Mouse (Mus musculus): ENCODE data around the gene Trappc6a.

DNA sequence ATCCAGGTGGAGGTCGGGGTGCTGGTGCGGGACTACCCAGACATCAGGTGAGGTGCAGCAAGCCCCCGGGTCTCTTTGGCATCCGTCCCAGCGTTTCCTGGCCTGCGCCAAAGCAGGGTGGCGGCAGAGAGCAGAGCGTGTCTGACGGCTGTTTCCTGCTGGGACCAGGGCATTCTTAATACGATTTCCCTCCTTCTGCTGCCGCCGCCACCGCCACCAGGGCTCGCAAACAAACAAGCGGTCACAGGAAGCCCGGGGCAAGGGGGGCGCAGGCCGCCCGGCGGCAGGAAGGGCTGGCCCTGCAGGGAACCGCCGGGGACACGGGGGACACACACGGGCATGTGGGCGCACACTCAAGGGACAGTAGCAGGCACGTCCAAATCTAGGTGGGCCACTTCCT lies 16.5 kb upstream of the Trappc6a start:
- TF ChIP-seq EP300 (IDR thresholded peaks at IDR 0.05; ENCODE audit: low read depth): no peak
- TF ChIP-seq CTCF (IDR thresholded peaks at IDR 0.05; ENCODE audit: low read depth): peak; percentile 36; the same call in 1 of the 2 replicates
